Mouse (Mus musculus) liver, embryonic 14.5 days (tissue): Measurements from ENCODE around the gene Tas2r135.

Experiments
- CTCF ChIP-seq: IDR thresholded peaks from 2 replicates; pipeline ENCODE4 v1.5.1; 2016; ENCODE audit warnings: antibody characterized with exemption, low read depth, control low read depth
- EP300 ChIP-seq: IDR thresholded peaks from 2 replicates; pipeline ENCODE4 v1.6.1; 2016; ENCODE audit warnings: antibody characterized with exemption, low read depth

- TF ChIP-seq EP300 (no peak), CTCF (no peak)
Measured at GRCm38 (mm10) chr6:42362074-42362473, 43.2 kb upstream of the Tas2r135 start.
